In genomic region chr11:90249025-90249650, GRCm38 (mm10) we compare ENCODE assay signal across 7 mouse cellular contexts. TPM values are rescaled to one million over a fixed set of nuclear protein-coding genes. Genes with fewer than 3 reads are reported as not detected.
DNase-seq lines count a peak whose midpoint lies in the region; ATAC-seq lines count a peak whose summit lies in the region.

Gene Mmd (plus strand): TSS chr11:90249456.

- intact Hi-C loops in left cerebral cortex, postnatal 36 days (cut with DNase I) = no loop called here

- peak; percentile 99 for ATAC-seq in intestine, embryonic 16.5 days
- ATAC-seq in midbrain, embryonic 11.5 days (ENCODE audit: low FRiP score) = peak; percentile 99

- peak within 1 kb of the TSS; percentile 96 for H3K9ac ChIP-seq in intestine, embryonic 16.5 days (ENCODE audit: low read depth, low read length)
- H3K9ac ChIP-seq in midbrain, embryonic 11.5 days (ENCODE audit: low read length) = peak within 1 kb of the TSS; percentile 82

- H3K36me3 ChIP-seq in intestine, embryonic 16.5 days (ENCODE audit: control insufficient read depth, insufficient read depth, low read length) = no peaks in the 10 kb centered on the region
- no peaks in the 10 kb centered on the region for H3K36me3 ChIP-seq in midbrain, embryonic 11.5 days (ENCODE audit: control insufficient read depth, insufficient read depth, low read length)

- H3K9me3 ChIP-seq in intestine, embryonic 16.5 days (ENCODE audit: control insufficient read depth, low read length) = no peaks in the 10 kb centered on the region
- no peaks in the 10 kb centered on the region for H3K9me3 ChIP-seq in midbrain, embryonic 11.5 days (ENCODE audit: control insufficient read depth, low read length)

- DNase-seq in adrenal gland, adult 8-10 months = peak; percentile 98
- peak; percentile 98 for DNase-seq in embryo, embryonic 9.5 days (ENCODE audit: extremely low spot score)
- peak; percentile 92 to 96 for DNase-seq in gastrocnemius, postnatal 4 days (ENCODE audit: low spot score in 2 of 2)
- peak; percentile 97 to 99 for DNase-seq in left cerebral cortex, postnatal 36 days (ENCODE audit: low spot score in 2 of 2)
- peak; percentile 100 for DNase-seq in midbrain, embryonic 11.5 days (ENCODE audit: low spot score, missing footprints)
- DNase-seq in skeletal muscle tissue, adult 2 months (ENCODE audit: low read depth, low spot score) = peak; percentile 96

- H3K4me1 ChIP-seq in intestine, embryonic 16.5 days (ENCODE audit: control insufficient read depth, insufficient read depth, low read length) = peaks cover 24% of the 10 kb centered on the region
- H3K4me1 ChIP-seq in midbrain, embryonic 11.5 days (ENCODE audit: control insufficient read depth, insufficient read depth, low read length) = peaks cover 7% of the 10 kb centered on the region

- peak within 1 kb of the TSS; percentile 86 for H3K27ac ChIP-seq in intestine, embryonic 16.5 days (ENCODE audit: low read length)
- H3K27ac ChIP-seq in midbrain, embryonic 11.5 days (ENCODE audit: low read depth, low read length) = peak within 1 kb of the TSS; percentile 52

- WGBS in intestine, embryonic 16.5 days = 1% methylated on average over 41 of the region's 51 CpGs
- under 1% methylated on average over 50 of the region's 51 CpGs for WGBS in midbrain, embryonic 11.5 days

- H3K4me2 ChIP-seq in intestine, embryonic 16.5 days (ENCODE audit: low read depth, low read length) = peak within 1 kb of the TSS; percentile 84
- H3K4me2 ChIP-seq in midbrain, embryonic 11.5 days = peak within 1 kb of the TSS; percentile 57

- H3K27me3 ChIP-seq in intestine, embryonic 16.5 days (replicated peaks; ENCODE audit: control insufficient read depth, insufficient read depth, low read length) = no peaks in the 10 kb centered on the region
- no peaks in the 10 kb centered on the region for H3K27me3 ChIP-seq in midbrain, embryonic 11.5 days (ENCODE audit: control insufficient read depth, insufficient read depth, low read length)

- H3K4me3 ChIP-seq in intestine, embryonic 16.5 days (ENCODE audit: low read length) = peak within 1 kb of the TSS; percentile 89
- peak within 1 kb of the TSS; percentile 68 for H3K4me3 ChIP-seq in midbrain, embryonic 11.5 days (ENCODE audit: low read depth, low read length)

RNA-seq across cellular contexts. Expression of gene Mmd, which starts in this region (rescaled TPM):
- 100 to 1,000 TPM in 1 of 4 experiments, 10 to 100 TPM in 3; 47.3 to 193 (median 87.0) TPM for total RNA-seq in adrenal gland, adult 8-10 months (2022)
- 10 to 100 TPM; 26.9 to 35.6 TPM for total RNA-seq in gastrocnemius, postnatal 4 days (2021)
- polyA plus RNA-seq in intestine, embryonic 16.5 days (2015; fragmentation: Nextera tagmentation; extraction: Ambion mirVana) = 47.7 and 49.4 TPM in 2 replicates
- 100 to 1,000 TPM; 215 to 239 TPM for total RNA-seq in left cerebral cortex, postnatal 36 days (2021)
- polyA plus RNA-seq in midbrain, embryonic 11.5 days (2014; fragmentation: Nextera tagmentation; extraction: Ambion mirVana) = 48.1 and 51.9 TPM in 2 replicates

Comparison
In these comparisons a context has a peak if more than half of its experiments do, and no peak if none do; other contexts are left out.
1. Peak in every context shown above with its lines: DNase-seq, ATAC-seq, H3K4me3 ChIP-seq and H3K27ac ChIP-seq.